Mouse (Mus musculus): ENCODE data around the gene Samd3. TPM values are rescaled to one million over a fixed set of nuclear protein-coding genes. Genes with fewer than 3 reads are reported as not detected.

The Samd3 gene
- polyA plus RNA-seq (2015; fragmentation: Nextera tagmentation; extraction: Ambion mirVana) = not detected in 2 replicates

DNA sequence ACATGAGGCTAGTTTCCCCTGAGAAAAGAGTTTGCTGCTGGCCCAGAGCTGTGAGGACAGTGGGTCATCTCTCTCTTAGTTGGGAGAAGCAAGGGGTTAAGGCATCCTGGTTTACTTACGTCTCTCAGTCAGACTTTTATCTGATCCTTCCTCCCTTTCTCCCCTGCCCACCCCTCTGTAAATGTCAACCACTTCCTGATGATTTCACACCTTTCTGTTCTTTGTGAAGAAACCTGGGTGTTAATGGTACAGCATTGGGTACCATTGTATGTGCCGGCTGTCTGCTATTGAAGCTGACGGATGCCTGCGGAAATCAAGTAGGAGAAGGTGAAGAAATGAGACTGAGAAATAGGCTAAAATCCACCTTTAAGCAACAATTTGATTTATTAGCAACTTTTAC is at the start of gene Samd3:
TSS of gene Samd3 (plus strand) at position 220 of the 400 bp plus-strand sequence.

Other genes starting within 250 kb of the Samd3 start
- gene Gm9767, start 151.5 kb upstream of the Samd3 start, polyA plus RNA-seq (2015; fragmentation: Nextera tagmentation; extraction: Ambion mirVana) = 0.13 and 0.32 TPM in 2 replicates
- 1.5 and 1.6 TPM in 2 replicates for gene Tmem200a, start 150.7 kb upstream of the Samd3 start, polyA plus RNA-seq (2015; fragmentation: Nextera tagmentation; extraction: Ambion mirVana)
- 3.5 and 3.8 TPM in 2 replicates for gene L3mbtl3, start 146.3 kb downstream of the Samd3 start, polyA plus RNA-seq (2015; fragmentation: Nextera tagmentation; extraction: Ambion mirVana)